Mouse (Mus musculus): ENCODE measurements around the gene Elk4.

The Elk4 gene

GRCm38 (mm10) chr1:132014800-132015199, 7.4 kb downstream of the Elk4 start:
- no peak for DNase-seq (ENCODE audit: low spot score in 2 of 2)

- DNase-seq (ENCODE audit: low spot score in 2 of 2), result no peak
Observed at GRCm38 (mm10) chr1:132016691-132017090, 9.3 kb downstream of the Elk4 start.

- DNase-seq (ENCODE audit: low spot score in 2 of 2), result no peak
Observed at GRCm38 (mm10) chr1:132019876-132020275, 12.5 kb downstream of the Elk4 start.

- no peak for DNase-seq (ENCODE audit: low spot score in 2 of 2)
Observed at GRCm38 (mm10) chr1:132022107-132022506, 14.7 kb downstream of the Elk4 start.

GRCm38 (mm10) chr1:132026925-132027646, 19.7 kb downstream of the Elk4 start:
- DNase-seq (ENCODE audit: low spot score in 2 of 2), result no peak

- no peak for DNase-seq (ENCODE audit: low spot score in 2 of 2)
Observed at GRCm38 (mm10) chr1:132027978-132028377, 20.6 kb downstream of the Elk4 start.

GRCm38 (mm10) chr1:132028413-132028812, 21.0 kb downstream of the Elk4 start:
- DNase-seq (ENCODE audit: low spot score in 2 of 2), result no peak

- no peak for DNase-seq (ENCODE audit: low spot score in 2 of 2)
Observed at GRCm38 (mm10) chr1:132030574-132030973, 23.2 kb downstream of the Elk4 start.

GRCm38 (mm10) chr1:132032172-132032571, 24.8 kb downstream of the Elk4 start:
- no peak for DNase-seq (ENCODE audit: low spot score in 2 of 2)

GRCm38 (mm10) chr1:132037746-132038145, 30.3 kb downstream of the Elk4 start:
- DNase-seq (ENCODE audit: low spot score in 2 of 2), result no peak

GRCm38 (mm10) chr1:132038753-132039152, 31.3 kb downstream of the Elk4 start:
- DNase-seq (ENCODE audit: low spot score in 2 of 2), result no peak

GRCm38 (mm10) chr1:132040201-132040621, 32.8 kb downstream of the Elk4 start:
- no peak for DNase-seq (ENCODE audit: low spot score in 2 of 2)

- no peak for DNase-seq (ENCODE audit: low spot score in 2 of 2)
Observed at GRCm38 (mm10) chr1:132043759-132044158, 36.4 kb downstream of the Elk4 start.

GRCm38 (mm10) chr1:132046143-132046735, 38.8 kb downstream of the Elk4 start:
- peak; percentile 47 to 67 for DNase-seq (ENCODE audit: low spot score in 2 of 2)

GRCm38 (mm10) chr1:132051746-132052145, 44.3 kb downstream of the Elk4 start:
- no peak for DNase-seq (ENCODE audit: low spot score in 2 of 2)

- no peak for DNase-seq (ENCODE audit: low spot score in 2 of 2)
Observed at GRCm38 (mm10) chr1:132054387-132054786, 47.0 kb downstream of the Elk4 start.

GRCm38 (mm10) chr1:132055054-132055664, 47.8 kb downstream of the Elk4 start:
- no peak for DNase-seq (ENCODE audit: low spot score in 2 of 2)

- no peak for DNase-seq (ENCODE audit: low spot score in 2 of 2)
Observed at GRCm38 (mm10) chr1:132058558-132058957, 51.2 kb downstream of the Elk4 start.

- no peak for DNase-seq (ENCODE audit: low spot score in 2 of 2)
Observed at GRCm38 (mm10) chr1:132060036-132060769, 52.8 kb downstream of the Elk4 start.

GRCm38 (mm10) chr1:132061750-132062541, 54.5 kb downstream of the Elk4 start:
- no peak for DNase-seq (ENCODE audit: low spot score in 2 of 2)

- no peak for DNase-seq (ENCODE audit: low spot score in 2 of 2)
Observed at GRCm38 (mm10) chr1:132063096-132063495, 55.7 kb downstream of the Elk4 start.
